Mouse (Mus musculus): Measurements from ENCODE around the gene Sptan1.

DNA sequence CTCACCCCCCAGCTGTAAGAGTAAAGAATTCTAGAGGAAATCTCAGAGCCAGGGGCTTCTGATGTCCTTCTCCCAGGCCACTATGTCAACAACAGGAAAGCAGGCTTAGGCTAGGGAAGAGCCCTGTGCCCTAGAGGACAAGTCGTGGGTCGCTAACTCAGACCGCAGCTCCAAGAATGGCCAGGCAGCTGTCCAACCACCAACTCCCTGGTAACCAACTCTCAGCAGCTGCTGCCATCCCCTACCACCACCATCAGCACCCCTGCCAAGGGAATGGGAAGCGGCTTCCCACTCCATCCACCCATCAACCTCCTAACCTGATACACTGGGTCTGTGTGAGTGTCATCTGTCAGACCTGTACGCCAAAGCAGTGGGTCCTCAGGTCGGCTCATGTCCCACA is 67.6 kb downstream of the Sptan1 start:
- TF ChIP-seq POLR2A (IDR thresholded peaks at IDR 0.05; ENCODE audit: insufficient read length, low read depth) = no peak
- TF ChIP-seq TCF12 (IDR thresholded peaks at IDR 0.05; ENCODE audit: insufficient read depth, poor library complexity, severe bottlenecking) = no peak
- no peak for TF ChIP-seq USF1 (IDR thresholded peaks at IDR 0.05; ENCODE audit: low read depth)
- TF ChIP-seq SRF (IDR thresholded peaks at IDR 0.05; ENCODE audit: control insufficient read depth, insufficient read length, low read depth) = no peak
- TF ChIP-seq POLR2AphosphoS2 (IDR thresholded peaks at IDR 0.05; ENCODE audit: insufficient read length, low read depth) = peak; percentile 49
- no peak for TF ChIP-seq MAX (IDR thresholded peaks at IDR 0.05; ENCODE audit: low read depth)
